Mouse (Mus musculus) cerebellum, adult 11-12 months (tissue): ENCODE measurements around the gene Slc48a1.

Source experiments
- DNase-seq: peaks from one replicate; pipeline ENCODE4 v3.0.0; 2022

Gene Slc48a1

GRCm38 (mm10) chr15:97828901-97829338 is 50.6 kb downstream of the Slc48a1 start:
- no peak for DNase-seq

GRCm38 (mm10) chr15:97829432-97829831 is 51.1 kb downstream of the Slc48a1 start:
- DNase-seq: no peak

DNA sequence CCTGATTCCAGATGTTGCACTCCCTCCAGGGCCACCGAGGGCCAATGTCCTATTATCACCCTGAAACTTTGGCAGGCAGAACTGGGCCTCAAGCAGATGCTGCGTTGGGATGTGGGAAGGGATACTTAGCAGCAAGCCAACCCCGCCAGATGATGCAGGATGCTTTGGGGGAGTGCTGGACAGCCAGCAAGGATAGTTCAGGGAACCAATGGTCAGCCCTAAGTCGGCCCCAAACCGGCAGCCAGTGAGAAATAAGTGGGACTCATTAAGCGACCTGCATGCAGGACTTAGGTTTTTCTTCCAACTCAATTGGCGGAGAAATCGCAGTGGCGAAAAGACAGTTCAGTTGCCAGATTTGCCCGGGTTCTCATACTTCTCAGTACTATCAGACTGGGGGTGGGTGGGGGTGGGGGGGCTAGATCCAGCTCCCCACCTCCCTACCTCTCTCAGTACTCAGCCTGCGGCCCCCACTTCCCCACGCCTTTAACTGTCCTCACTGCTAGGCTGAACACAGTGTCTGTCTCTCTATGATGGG is 52.0 kb downstream of the Slc48a1 start:
- DNase-seq: peak; percentile 39

DNA sequence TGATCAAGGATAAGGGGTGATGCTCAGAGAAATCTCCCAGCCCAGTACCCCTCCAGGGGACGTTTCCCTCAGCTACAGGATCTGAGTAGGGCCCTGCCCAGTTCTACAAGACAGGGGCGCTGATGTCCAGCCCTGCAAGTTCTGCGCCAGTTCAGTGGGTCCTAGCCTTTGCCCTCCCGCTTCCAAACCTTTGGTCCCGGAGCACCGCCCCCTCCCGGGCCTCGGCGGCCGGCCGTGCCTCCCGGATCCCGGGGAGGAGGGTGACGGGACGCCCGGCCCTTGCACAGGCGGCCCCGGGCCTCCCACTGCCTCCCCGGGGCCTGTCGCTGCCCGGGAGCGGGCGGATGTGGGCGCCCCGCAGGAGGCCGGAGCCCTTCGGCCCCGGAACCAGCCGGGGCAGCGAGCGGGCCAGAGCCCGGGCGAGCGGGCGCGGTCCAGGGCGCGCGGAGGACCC is 52.5 kb downstream of the Slc48a1 start:
- DNase-seq: peak; percentile 62

- peak; percentile 78 for DNase-seq
Observed at GRCm38 (mm10) chr15:97831242-97831986, 53.1 kb downstream of the Slc48a1 start.

DNA sequence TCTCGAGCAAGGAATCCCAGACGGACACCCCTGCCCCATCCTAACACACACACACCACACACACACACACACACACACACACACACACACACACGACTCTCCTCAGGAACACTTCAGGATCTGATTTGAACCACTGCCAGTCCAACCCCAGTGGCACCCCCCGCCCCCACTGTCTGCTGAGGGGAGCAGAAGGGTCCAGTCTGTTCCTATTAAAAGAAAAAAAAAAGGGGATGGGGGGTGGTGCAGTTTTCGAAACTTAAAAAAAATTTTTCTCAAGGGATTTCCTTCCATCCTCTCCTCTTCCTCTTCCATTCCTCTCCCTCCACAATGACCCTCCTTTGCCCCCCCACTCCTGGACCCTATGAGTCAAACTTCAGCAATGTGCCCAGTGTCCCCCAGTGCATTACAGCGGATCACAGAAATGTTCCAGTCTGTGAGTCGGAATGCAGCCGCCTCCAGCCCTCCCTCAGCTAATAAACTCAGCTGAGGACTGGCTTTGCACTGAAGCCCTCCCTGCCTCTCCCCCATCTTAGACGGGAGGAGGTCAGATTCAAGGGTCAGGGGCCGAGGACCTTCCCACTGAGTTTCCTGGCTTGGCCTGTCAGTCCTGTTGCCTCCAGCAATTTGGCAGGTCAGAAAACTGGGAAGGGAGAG is 53.8 kb downstream of the Slc48a1 start:
- DNase-seq: peak; percentile 42

- no peak for DNase-seq
Observed at GRCm38 (mm10) chr15:97832764-97833479, 54.6 kb downstream of the Slc48a1 start.

GRCm38 (mm10) chr15:97836153-97836893 is 58.0 kb downstream of the Slc48a1 start:
- no peak for DNase-seq

DNA sequence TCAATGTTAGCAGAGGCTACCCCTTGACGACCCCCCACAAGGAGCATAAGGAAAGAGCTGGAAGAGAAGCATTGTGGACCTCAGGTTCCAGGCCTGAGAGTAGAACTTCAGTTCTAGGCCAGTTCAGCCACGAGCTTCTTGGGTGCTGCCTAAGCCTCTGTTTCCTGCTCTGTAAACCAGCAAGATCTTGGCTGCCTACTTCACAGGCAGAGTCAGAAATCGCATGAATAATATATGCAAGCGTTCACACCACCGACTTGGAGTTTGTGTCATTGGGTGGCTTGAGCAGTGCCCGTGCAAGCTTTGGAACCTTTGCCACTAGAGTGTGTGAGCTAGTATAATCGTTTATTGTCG is 58.6 kb downstream of the Slc48a1 start:
- DNase-seq: no peak

DNA sequence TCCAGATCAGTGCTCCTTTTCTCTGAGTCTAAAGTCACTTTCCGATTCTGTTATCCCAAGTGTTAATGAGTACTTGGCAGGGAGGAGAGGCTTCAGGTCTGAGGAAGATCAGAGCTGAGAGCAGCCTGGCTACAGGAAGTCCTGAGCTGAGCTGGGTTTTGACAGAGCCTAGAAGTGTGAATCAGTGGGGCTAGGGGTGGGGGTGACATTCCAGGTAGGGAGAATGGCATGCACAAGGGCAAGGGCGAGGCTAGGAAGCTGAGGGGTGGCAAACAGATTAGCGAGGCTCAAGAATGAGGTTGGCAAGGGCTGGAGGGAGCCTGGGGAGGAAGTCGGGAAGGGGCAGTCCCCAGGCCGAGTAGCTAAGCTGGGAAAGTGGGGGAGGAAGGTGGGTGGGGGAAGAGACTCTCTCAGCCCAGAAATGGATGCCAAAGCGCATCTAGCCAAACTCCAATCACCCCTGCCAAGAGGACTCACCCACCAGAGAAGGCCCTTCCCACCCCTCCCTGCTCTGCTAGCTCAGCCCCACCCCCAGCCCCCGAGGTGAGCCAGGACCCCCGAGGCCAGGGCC is 59.3 kb downstream of the Slc48a1 start:
- no peak for DNase-seq

DNA sequence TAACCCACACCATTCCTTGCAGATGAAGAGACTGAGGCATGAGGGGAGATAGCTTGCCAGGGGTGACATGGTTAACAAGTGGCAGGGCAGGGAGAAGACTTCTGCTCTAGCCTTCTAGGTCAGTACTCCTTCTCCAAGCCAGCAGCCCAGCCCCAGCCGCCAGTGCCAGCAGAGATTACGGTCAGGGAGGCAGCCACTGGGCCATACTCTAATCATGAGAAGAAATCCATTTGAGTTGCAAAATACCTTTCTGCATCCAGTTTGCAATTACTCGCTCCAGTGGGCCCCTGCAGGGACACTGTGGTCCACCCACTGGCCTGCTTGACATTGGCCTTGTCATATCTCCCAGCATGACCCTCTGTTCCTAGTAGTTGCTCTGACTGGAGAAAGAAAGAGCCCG is 60.1 kb downstream of the Slc48a1 start:
- DNase-seq: no peak

DNA sequence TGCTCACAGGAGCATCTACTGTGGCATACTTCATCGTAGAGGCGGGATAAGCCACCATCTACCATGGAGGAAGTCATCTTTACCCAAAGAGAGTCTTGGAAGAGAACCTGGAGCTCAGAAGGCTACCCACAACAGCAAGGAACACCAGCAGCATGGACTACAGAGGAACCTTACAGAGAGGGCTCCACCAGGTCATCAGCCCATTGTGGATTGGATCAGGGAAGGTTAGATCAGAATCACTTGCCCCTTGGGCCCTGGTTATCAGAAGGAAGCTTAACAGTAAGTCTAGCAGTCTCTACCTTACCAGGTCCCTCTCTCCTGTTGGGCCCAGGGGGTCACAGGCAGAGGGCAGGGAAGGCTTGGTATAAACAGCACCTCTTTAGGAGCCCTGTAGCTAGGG is 60.7 kb downstream of the Slc48a1 start:
- DNase-seq: no peak

GRCm38 (mm10) chr15:97839473-97839872 is 61.2 kb downstream of the Slc48a1 start:
- DNase-seq: no peak

- no peak for DNase-seq
Observed at GRCm38 (mm10) chr15:97839991-97840455, 61.7 kb downstream of the Slc48a1 start.

- DNase-seq: no peak
Observed at GRCm38 (mm10) chr15:97840781-97841180, 62.5 kb downstream of the Slc48a1 start.

DNA sequence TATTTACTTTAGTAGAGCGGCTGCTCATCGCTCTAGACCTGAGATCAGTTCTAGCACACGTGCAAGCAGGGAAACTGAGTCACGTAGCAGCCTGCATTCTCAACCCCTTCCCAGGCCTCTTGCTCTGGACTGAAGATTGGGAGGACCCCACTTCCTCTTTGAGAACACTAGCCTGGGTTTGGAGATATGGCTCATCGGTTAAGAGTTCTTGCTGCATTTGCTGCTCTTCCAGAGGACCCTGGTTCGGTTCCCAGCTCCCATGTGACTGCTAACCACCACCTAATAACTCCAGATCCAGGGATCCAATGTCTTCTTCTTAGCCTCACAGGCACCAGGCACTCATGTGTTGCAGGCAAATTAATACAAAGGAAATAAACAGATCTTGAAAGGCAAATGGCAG is 63.1 kb downstream of the Slc48a1 start:
- no peak for DNase-seq

DNA sequence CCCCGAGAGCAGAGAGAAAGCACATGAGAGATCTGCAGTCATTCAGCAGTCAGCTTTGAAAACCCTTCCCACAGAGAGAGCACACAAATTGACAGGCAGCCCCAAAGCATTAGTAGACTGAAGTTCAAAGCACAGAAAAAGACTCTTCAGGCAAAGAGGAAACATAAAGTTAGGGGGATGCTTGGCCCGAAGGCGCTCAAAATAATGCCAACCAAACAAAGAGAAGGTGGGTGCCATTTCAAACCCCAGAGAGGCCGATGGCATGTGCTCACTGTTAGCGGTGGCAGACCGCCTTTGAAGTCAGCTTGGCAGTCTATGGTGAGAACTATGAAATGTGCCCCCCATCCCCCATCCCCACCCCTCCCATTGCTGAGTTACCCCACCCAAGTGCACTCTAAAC is 63.7 kb downstream of the Slc48a1 start:
- no peak for DNase-seq
